In the genomic region with DNA sequence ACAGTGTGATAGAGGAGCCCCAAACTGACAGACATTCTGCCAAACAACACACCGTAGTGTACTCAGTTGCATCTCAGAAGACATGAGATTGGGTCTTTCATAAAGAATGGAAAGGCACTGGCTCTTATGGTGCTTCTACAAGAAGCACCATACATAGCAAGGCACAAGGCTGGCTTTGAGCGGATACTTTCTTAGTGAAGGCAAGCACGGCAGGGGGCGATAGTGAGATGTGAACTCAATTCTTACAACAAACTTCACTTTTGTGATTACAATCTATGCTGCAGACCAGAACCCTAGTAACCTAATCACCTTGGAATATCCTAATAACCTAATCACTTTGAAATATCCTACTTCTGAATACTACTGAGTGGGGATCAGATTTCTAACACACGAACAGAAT, we compare ENCODE assay signal across 8 mouse cellular contexts. TPM values are rescaled to one million over a fixed set of nuclear protein-coding genes. Genes with fewer than 3 reads are reported as not detected.
DNase-seq lines count a peak whose midpoint lies in the region; ATAC-seq and TF ChIP-seq lines count a peak whose summit lies in the region.

No protein-coding gene starts in this region.

- ATAC-seq in heart, embryonic 12.5 days (ENCODE audit: insufficient number of reproducible peaks, low FRiP score): no peak
- ATAC-seq in erythroblast, adult 5-6 weeks (replicated peaks; ENCODE audit: low FRiP score, poor library complexity, severe bottlenecking): peak; percentile 62; the same call in 1 of the 2 replicates
- ATAC-seq in liver, embryonic 14.5 days (ENCODE audit: insufficient read depth): no peak

- no peak for TF ChIP-seq EP300 in liver, embryonic 14.5 days (IDR thresholded peaks at IDR 0.05; ENCODE audit: low read depth)

- no peaks in the 10 kb centered on the region for H3K4me1 ChIP-seq in heart, embryonic 12.5 days (replicated peaks)
- H3K4me1 ChIP-seq in liver, embryonic 14.5 days (replicated peaks; ENCODE audit: control insufficient read depth in 2 of 2, insufficient read depth in 2 of 2, low read length in 1 of 2): no peaks in the 10 kb centered on the region

- H3K36me3 ChIP-seq in heart, embryonic 12.5 days: no peaks in the 10 kb centered on the region
- no peaks in the 10 kb centered on the region for H3K36me3 ChIP-seq in liver, embryonic 14.5 days (replicated peaks; ENCODE audit: control insufficient read depth, insufficient read depth, low read depth)

- H3K27me3 ChIP-seq in heart, embryonic 12.5 days (replicated peaks): 0 out of 2 replicates have a peak, but pooled peaks cover 5% of the 10 kb centered on the region
- no peaks in the 10 kb centered on the region for H3K27me3 ChIP-seq in liver, embryonic 14.5 days (ENCODE audit: control insufficient read depth, insufficient read depth, low read length)

- WGBS in heart, embryonic 12.5 days: 50% methylated on average over 5 of the region's 5 CpGs
- 32% methylated on average over 5 of the region's 5 CpGs for WGBS in liver, embryonic 14.5 days (ENCODE audit: insufficient replicate concordance)

- no peak overlapping the region for H3K9ac ChIP-seq in heart, embryonic 12.5 days
- no peak overlapping the region for H3K9ac ChIP-seq in liver, embryonic 14.5 days (replicated peaks)

- H3K4me2 ChIP-seq in heart, embryonic 12.5 days: no peak overlapping the region
- no peak overlapping the region for H3K4me2 ChIP-seq in liver, embryonic 14.5 days (ENCODE audit: low read depth)

- DNase-seq in heart, adult 8-10 months (ENCODE audit: low spot score): peak; percentile 14
- peak; percentile 65 for DNase-seq in testis, postnatal 10 days (ENCODE audit: low spot score)
- DNase-seq in testis, postnatal 14 days (ENCODE audit: low spot score): no peak
- DNase-seq in liver, embryonic 14.5 days (ENCODE audit: low read depth in 3 of 3, low spot score in 3 of 3): peak in 1 of 3 experiments; percentile 35
- peak; percentile 33 to 50 for DNase-seq in spleen, postnatal 14 days (ENCODE audit: low spot score in 2 of 2)
- no peak for DNase-seq in urinary bladder, postnatal 4 days (ENCODE audit: low spot score in 2 of 2)

- no peak overlapping the region for H3K27ac ChIP-seq in heart, embryonic 12.5 days (ENCODE audit: poor library complexity, severe bottlenecking)
- H3K27ac ChIP-seq in liver, embryonic 14.5 days: no peak overlapping the region

- H3K4me3 ChIP-seq in heart, embryonic 12.5 days: no peak overlapping the region
- H3K4me3 ChIP-seq in liver, embryonic 14.5 days (ENCODE audit: insufficient read depth in 1 of 2, low read depth in 2 of 2, low read length in 2 of 2): no peak overlapping the region

- peak; percentile 70 for TF ChIP-seq CTCF in liver, embryonic 14.5 days (IDR thresholded peaks at IDR 0.05; ENCODE audit: low read depth)

- no peaks in the 10 kb centered on the region for H3K9me3 ChIP-seq in heart, embryonic 12.5 days (replicated peaks)
- H3K9me3 ChIP-seq in liver, embryonic 14.5 days (ENCODE audit: control insufficient read depth, low read length): no peaks in the 10 kb centered on the region

RNA-seq across cellular contexts. Expression of a gene that starts 12.6 kb away (rescaled TPM):
- under 1 TPM in 1 of 4 experiments, not detected in 3; 0.23 TPM for total RNA-seq in heart, adult 8-10 months (2022)
- polyA plus RNA-seq in heart, embryonic 12.5 days (2016; fragmentation: Nextera tagmentation; extraction: Ambion mirVana): 0.05 and 0.11 TPM in 2 replicates
- total RNA-seq in erythroblast, adult 5-6 weeks (2015; ENCODE audit: low replicate concordance): 0.84 and 3.5 TPM in 2 replicates
- total RNA-seq in erythroblast, adult 5-6 weeks (2017; ENCODE audit: low replicate concordance): 0.34 and 0.84 TPM in 2 replicates
- polyA plus RNA-seq in liver, embryonic 14.5 days (2012; rRNA removed): 0.12 and 0.13 TPM in 2 replicates
- polyA plus RNA-seq in liver, embryonic 14.5 days (2014; fragmentation: Nextera tagmentation; extraction: Ambion mirVana): 0.14 and 0.20 TPM in 2 replicates

RNA-seq across cellular contexts. Expression of a gene that starts 13.0 kb away (rescaled TPM):
- total RNA-seq in heart, adult 8-10 months (2022): not detected
- 0.09 TPM in 1 of 2 replicates, not detected in the other for polyA plus RNA-seq in heart, embryonic 12.5 days (2016; fragmentation: Nextera tagmentation; extraction: Ambion mirVana)
- 34.3 and 35.2 TPM in 2 replicates for total RNA-seq in erythroblast, adult 5-6 weeks (2015; ENCODE audit: low replicate concordance)
- 39.0 TPM in 2 replicates for total RNA-seq in erythroblast, adult 5-6 weeks (2017; ENCODE audit: low replicate concordance)
- 2.7 and 3.3 TPM in 2 replicates for polyA plus RNA-seq in liver, embryonic 14.5 days (2012; rRNA removed)
- polyA plus RNA-seq in liver, embryonic 14.5 days (2014; fragmentation: Nextera tagmentation; extraction: Ambion mirVana): 2.5 and 2.6 TPM in 2 replicates

RNA-seq across cellular contexts. Expression of a gene that starts 33.3 kb away (rescaled TPM):
- total RNA-seq in heart, adult 8-10 months (2022): not detected
- polyA plus RNA-seq in heart, embryonic 12.5 days (2016; fragmentation: Nextera tagmentation; extraction: Ambion mirVana): 0.09 and 0.18 TPM in 2 replicates
- total RNA-seq in erythroblast, adult 5-6 weeks (2015; ENCODE audit: low replicate concordance): 1.0 TPM in 1 of 2 replicates, not detected in the other
- total RNA-seq in erythroblast, adult 5-6 weeks (2017; ENCODE audit: low replicate concordance): 1.3 and 1.4 TPM in 2 replicates
- polyA plus RNA-seq in liver, embryonic 14.5 days (2012; rRNA removed): 0.13 and 0.22 TPM in 2 replicates
- polyA plus RNA-seq in liver, embryonic 14.5 days (2014; fragmentation: Nextera tagmentation; extraction: Ambion mirVana): 0.05 and 0.11 TPM in 2 replicates

RNA-seq across cellular contexts. Expression of a gene that starts 51.9 kb away (rescaled TPM):
- 10 to 100 TPM; 38.8 to 45.6 (median 42.2) TPM for total RNA-seq in heart, adult 8-10 months (2022)
- polyA plus RNA-seq in heart, embryonic 12.5 days (2016; fragmentation: Nextera tagmentation; extraction: Ambion mirVana): 33.7 and 35.1 TPM in 2 replicates
- 6.3 and 16.7 TPM in 2 replicates for total RNA-seq in erythroblast, adult 5-6 weeks (2015; ENCODE audit: low replicate concordance)
- 9.6 and 15.3 TPM in 2 replicates for total RNA-seq in erythroblast, adult 5-6 weeks (2017; ENCODE audit: low replicate concordance)
- polyA plus RNA-seq in liver, embryonic 14.5 days (2012; rRNA removed): 5.2 and 5.9 TPM in 2 replicates
- 24.3 and 26.0 TPM in 2 replicates for polyA plus RNA-seq in liver, embryonic 14.5 days (2014; fragmentation: Nextera tagmentation; extraction: Ambion mirVana)

Comparison
In these comparisons a context has a peak if more than half of its experiments do, and no peak if none do; other contexts are left out.
1. DNase-seq: peak in heart, adult 8-10 months (single experiment), testis, postnatal 10 days (single experiment) and spleen, postnatal 14 days (2 of 2); none in testis, postnatal 14 days (single experiment) and urinary bladder, postnatal 4 days (0 of 2).
2. RNA of a gene that starts 13.0 kb away (total RNA-seq): 34.3 to 39.0 TPM in erythroblast, adult 5-6 weeks; not detected in heart, adult 8-10 months; every median in the first group is over 10 times any median in the second.